Mouse (Mus musculus): ENCODE data around the gene Mpv17. TPM values are rescaled to one million over a fixed set of nuclear protein-coding genes. Genes with fewer than 3 reads are reported as not detected.

The Mpv17 gene
- total RNA-seq, 1 experiment from 2014 or later: 22.0 TPM

DNA sequence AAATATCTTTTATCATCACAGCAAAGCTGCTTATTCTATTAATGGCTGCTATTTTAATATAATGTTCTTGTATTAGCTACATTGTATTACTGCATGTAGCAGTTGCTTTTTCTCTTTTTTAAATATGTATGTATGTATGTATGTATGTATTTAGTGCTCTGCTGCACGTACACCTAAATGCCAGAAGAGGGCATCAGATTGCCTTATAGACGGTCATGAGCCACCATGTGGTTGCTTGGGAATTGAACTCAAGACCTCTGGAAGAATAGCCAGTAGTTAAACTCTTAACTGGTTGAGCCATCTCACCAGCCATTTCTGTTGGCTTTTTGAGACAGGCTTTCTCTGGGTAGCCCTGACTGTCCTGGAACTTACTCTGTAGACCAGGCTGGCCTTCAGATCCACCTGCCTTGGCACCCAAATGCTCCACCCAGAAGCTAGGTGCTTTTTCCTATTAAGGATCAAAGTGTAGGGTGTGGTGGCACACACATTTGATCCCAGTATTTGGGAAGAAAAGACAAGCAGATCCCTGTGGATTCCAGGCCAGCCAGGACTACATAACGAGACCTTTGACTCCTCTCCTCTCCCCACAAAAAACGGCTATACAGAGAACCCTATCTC lies 34.3 kb upstream of the Mpv17 start:
- no peak for ATAC-seq (replicated peaks; ENCODE audit: low read depth, poor library complexity, severe bottlenecking)

DNA sequence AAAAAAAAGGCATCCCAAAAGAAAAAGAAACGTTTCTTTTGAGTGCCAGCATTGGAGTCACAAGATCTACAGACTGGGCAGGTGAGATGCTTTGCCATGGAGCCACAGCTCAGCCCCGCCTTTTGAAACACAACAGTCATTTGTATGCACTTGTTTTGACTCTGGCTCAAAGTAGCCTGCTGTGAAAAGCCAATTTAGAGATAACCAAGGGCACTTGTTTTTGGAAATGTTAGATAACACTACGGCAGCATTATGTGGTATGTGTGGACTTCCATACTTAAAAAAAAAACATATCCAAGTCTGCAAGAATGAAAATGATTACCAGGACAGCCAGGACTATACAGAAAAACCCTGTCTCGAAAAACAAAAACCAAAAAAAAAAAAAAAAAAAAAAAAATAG lies 29.6 kb upstream of the Mpv17 start:
- ATAC-seq (replicated peaks; ENCODE audit: low read depth, poor library complexity, severe bottlenecking): no peak

DNA sequence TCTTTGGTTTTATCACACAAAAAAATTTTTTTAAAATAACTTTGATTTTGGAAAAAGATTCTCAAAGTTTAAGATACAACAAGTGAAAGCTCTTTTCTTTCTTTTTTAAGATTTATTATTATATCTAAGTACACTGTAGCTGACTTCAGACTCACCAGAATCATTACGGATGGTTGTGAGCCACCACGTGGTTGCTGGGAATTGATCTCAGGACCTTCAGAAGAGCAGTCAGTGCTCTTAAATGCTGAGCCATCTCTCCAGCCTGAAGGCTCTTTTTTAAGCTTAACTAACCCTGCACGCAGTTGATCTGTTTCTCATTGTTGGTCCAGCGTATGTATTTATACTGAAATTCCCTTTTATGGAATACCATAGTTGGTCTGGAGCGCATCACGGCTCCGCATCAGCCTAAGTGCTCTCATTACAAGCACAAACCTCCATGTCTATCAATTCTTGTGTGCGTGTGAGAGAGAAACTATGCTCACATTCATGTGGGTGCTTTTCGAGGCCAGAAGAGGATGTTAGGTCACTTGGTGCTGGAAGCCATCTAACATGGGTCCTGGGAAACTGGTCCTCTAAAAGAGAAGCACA lies 27.2 kb upstream of the Mpv17 start:
- no peak for ATAC-seq (replicated peaks; ENCODE audit: low read depth, poor library complexity, severe bottlenecking)

DNA sequence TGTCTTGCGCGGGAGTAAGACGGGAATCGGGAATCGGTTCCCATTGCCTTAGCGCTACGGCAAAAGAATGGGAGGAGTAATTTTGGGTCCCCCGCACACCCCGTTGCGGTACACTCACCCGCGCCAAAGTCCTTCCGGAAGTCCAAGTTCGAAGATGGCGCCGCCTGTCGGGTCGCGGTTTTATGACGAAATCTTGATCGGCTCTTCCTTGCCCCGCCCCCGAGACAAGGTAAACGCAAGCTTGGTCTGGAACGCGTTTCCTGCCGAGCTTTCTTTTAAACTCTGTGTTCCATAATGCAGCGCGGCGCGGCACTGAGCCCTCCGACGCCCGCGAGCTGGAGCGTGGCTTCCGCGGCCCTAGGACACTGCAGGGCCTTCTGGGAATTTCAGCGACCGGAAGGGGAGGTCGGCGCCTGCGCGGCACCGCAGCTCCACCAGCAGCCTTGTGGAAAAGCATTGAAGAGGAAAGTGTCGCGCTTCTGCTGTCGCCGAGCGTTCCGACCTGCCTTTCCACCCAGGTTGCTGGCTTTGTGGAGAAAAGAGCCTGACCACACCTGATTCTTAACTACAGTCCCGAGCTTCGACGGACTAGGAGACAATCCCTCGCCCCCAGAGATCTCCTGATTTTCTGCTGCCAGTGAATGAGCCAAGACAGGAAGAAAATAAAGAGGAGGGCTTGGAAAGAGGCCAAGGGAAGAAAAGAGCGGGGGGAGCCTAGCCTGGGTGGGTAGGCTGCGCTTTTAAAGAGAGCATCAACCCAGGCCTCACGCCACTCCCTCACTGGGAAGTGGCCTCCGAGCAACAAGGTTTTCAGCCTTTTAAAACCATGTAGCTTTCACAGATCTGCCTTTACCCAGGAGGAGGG lies 25.9 kb upstream of the Mpv17 start, which contains the start of the genes Gm29609 and Gtf3c2:
TSS of gene Gm29609 (minus strand) at position 146 of the 865 bp plus-strand sequence.
TSS of gene Gtf3c2 (minus strand) at position 379 of the 865 bp plus-strand sequence.
- ATAC-seq (replicated peaks; ENCODE audit: low read depth, poor library complexity, severe bottlenecking): peak; percentile 94

DNA sequence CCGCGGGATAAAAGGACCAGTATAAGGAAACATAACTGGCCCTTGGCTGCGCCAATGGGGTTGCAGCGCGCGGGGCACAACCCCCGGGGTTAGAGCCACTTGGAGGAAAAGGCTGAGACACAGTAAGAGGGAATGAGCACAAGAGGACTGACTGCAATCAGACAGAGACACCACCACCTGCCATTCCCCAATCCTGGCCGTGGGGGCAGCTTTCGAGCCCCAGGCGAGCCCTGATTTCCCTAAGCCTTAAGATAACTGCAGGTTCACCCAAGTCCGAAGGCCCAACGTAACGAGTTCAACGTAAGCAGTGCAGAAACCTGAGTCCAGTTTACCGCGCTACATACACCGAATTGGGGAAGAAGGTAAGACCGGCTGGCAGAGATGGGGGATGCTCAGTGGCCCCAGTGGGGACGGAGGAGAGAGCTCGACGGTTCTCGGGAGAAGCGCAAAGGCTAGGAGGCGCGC lies 25.3 kb upstream of the Mpv17 start:
- peak; percentile 40 for ATAC-seq (replicated peaks; ENCODE audit: low read depth, poor library complexity, severe bottlenecking)

DNA sequence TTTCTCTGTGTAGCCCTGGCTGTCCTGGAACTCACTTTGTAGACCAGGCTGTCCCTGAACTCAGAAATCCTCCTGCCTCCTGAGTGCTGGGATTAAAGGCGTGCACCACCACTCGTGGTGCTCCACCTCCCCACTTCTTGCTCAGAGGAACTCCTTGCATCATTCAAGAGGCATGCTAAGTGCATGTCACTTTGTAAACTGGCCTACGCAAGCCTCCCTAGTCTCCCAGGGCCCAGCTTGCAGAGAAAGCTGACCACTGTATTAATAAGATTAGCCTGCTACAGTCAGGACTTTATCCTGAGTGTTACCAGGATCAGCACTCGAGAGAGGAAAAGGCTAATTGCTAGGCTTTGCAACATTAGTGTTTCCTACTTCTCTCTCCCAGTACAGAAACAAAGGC lies 14.6 kb upstream of the Mpv17 start:
- no peak for ATAC-seq (replicated peaks; ENCODE audit: low read depth, poor library complexity, severe bottlenecking)

DNA sequence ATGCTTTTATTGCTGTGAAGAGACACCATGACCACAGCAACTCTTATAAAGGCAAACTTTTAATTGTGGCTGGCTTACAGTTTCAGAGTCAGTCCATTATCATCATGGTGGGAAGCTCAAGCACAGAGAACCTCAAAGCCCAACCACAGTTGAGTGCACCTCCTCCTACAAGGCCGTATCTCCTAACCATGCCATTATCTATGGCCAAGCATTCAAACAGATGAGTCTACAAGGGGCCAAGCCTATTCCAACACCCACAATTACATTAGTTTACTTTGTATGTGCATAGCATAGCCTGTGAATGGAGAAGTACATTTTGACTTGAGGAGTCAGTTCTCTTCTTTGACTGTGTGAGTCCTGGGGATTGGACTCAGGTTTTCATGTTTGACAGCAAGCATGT lies 10.8 kb upstream of the Mpv17 start:
- ATAC-seq (replicated peaks; ENCODE audit: low read depth, poor library complexity, severe bottlenecking): no peak

DNA sequence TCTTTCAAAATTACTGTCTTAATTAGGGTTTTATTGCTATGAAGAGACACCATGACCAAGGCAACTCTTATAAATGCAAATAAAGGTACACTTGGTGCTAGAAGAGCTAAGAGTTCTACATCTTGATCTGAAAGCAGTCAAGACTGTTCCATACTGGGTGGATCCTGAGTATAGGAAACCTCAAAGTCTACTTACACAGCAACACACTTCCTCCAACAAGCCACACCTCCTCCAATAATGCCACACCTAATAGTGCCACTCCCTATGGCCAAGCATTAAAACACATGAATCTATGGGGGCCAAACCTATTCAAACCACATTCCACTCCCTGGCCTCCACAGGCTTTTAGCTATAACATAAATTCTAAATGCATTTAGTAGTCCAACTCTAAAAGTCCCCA lies 8.4 kb upstream of the Mpv17 start:
- 0 out of 2 replicates have a peak, but pooled peaks have one; percentile 47 for ATAC-seq (replicated peaks; ENCODE audit: low read depth, poor library complexity, severe bottlenecking)

DNA sequence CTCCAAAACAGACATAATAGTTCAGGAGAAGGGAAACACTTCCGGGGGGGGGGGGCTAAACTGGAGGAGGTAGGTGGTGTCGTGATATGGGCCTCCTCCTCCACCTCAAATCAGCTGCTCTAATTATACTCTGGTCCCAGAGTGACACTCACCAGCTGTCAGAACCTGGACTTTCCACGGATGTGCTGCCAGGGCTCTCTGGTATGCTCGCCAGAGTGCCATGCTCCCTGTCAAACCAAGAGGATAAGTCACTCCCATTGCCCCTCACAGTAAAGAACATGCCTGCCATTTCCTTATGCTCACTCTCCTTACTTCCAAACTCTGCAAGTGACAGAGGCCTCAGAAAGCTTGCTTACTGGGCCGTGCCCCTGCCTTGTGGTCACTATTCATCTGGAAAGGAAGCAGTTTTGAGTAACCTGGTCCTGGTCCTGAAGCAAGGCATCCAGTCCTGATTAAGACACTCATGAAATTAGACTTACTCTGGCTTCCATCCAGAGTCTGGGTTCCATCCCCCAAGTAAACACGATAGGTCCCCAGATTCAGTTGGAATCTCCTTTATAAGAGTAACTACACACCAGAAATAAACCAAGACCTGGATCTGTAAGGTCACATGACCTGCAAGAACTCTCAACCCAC lies 417 bp downstream of the Mpv17 start:
- ATAC-seq (replicated peaks; ENCODE audit: low read depth, poor library complexity, severe bottlenecking): no peak

DNA sequence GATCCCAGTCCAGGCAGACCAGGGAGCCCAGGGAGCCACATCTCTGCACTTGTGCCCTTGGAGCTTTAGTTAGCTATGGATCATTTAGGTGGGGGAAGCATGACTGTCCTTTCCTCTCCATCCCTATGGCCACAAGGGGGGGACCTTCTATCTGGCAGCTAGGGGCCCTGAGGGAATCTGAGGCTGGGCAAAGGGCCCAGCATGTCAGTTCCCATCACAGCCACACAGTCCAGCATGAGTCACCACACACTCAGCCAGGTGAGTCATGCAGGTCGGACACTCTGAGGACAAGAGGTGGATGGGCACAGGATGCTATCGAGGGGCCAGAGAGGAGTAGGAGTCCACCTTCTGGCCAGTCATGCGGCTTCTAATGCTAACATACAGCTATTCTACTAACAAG lies 2.3 kb downstream of the Mpv17 start:
- ATAC-seq (replicated peaks; ENCODE audit: low read depth, poor library complexity, severe bottlenecking): no peak

DNA sequence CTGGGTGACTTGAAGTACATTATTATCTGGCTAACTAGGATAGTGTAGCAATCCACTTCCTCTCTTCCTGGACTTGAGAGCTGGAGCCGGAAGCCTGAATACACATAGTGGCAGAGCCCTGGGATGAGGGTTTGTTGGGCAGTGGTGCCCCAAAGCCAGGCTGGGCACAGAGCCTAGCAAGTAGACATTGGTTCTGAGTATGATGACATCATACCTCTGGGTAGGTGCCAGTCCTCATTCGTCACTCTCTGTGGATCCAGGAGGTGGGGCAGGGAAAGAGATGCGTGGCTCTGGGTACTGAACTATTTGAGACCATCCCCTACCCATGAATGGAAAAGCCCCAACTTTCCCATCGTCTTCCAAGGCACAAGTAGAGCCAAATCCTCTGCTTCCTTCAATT lies 4.3 kb downstream of the Mpv17 start:
- no peak for ATAC-seq (replicated peaks; ENCODE audit: low read depth, poor library complexity, severe bottlenecking)

DNA sequence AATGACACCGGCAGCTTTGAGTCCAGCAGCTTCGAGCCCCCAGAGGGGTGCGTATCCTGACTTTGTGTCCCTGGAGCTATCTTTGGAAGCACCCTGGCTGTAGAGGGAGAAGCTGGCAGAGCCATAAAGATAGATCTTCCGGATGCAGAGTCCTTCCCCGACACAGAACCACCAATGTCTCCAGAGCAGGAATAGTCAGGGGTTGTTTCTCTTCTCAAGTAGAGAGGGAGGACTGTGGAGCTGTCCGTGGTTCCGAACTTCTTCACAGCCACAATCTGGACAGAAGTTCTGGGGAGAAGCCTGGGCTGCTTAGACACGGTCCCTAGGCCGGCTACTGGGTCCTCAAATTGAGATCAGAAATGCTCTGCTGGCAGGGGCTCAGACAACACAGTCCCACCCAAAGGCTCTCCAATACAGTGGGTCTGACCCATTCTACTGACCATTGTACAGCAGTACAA lies 15.1 kb downstream of the Mpv17 start:
- ATAC-seq (replicated peaks; ENCODE audit: low read depth, poor library complexity, severe bottlenecking): no peak

DNA sequence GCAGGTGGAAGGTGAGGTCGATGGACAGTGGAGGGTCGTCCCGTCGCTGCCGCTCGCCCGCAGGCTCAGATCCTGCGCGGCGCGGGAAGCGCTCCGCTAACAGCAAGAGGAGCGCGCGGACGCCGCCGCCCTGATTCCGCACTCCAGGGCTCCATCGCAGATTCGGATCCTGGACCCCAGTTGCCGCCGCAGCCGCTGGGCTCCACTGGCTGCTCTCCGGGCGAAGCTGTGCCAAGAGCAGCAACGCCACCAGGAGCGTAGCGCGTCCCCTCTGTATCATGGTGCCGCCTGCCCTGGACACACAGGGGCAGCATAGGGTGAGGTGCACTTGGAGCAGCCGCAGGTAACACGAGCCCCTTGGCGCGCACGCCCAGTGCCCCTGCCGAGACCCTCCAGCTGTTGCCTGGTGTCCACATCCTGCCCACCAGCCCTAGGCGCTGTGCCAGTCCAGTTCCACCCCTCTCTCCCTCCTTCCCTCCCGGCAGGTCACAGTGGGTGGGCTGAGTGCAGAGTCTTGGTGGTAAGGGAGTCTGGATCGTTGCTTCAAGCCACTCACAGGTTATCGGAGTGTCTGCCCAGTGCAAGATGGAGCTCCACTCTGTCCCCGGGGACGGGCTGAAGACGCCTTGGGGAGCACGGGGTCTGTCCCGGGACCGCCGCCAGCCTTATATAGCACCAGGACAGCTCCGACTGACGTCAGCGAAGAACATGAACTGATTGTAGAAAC lies 15.6 kb downstream of the Mpv17 start, which contains the start of gene Ucn:
TSS of gene Ucn (minus strand) at position 589 of the 727 bp plus-strand sequence.
- peak; percentile 12; the same call in 1 of the 2 replicates for ATAC-seq (replicated peaks; ENCODE audit: low read depth, poor library complexity, severe bottlenecking)

DNA sequence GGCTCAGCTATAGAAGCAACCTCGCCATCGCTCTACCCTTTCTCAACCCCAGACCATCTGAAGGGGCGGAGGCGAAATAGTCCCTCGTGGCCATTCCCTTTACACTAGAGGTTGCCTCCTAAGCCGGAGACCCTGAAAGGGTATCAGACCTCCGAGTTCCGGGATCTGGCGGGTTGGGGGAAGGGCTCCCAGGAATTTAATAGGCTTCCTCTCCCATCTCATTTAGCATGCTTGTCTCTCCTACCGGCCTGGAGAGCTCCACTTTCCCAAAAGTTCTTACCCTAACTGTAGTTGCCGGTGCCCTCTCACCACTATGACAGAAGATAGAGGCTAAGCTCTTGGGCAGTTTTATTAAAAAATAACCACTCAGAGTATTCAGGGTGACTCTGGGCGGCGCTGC lies 16.4 kb downstream of the Mpv17 start:
- no peak for ATAC-seq (replicated peaks; ENCODE audit: low read depth, poor library complexity, severe bottlenecking)

DNA sequence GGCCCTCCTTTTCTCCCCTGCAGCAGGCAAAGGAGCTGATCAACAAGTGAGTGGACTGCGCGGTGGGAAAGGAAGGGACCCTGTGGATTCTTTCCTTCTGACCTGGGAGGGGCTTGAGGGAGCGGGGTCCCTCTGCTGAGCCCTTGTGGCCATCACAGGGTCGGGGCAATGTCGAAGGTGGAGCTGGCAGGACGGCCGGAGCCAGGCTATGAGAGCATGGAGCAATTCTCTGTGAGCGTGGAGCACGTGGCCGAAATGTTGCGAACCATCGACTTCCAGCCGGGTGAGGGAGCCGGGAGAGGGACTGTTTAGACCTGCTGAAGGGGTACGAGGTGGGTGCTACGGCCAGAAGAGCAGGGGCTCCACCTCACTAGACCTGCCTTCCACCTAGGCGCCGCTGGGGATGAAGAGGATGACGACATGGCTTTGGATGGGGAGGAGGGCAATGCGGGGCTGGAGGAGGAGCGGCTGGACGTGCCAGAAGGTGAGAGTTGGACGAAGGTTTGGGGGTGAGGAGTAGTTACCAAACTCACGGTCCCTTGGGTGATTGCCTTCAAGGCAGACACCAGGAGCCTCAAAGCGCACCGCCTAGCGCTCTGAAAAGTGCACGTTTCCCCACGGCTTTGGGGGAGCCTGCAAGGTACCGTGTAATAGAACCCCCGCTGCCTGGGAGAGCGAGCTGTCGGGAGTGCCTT lies 17.2 kb downstream of the Mpv17 start:
- no peak for ATAC-seq (replicated peaks; ENCODE audit: low read depth, poor library complexity, severe bottlenecking)

DNA sequence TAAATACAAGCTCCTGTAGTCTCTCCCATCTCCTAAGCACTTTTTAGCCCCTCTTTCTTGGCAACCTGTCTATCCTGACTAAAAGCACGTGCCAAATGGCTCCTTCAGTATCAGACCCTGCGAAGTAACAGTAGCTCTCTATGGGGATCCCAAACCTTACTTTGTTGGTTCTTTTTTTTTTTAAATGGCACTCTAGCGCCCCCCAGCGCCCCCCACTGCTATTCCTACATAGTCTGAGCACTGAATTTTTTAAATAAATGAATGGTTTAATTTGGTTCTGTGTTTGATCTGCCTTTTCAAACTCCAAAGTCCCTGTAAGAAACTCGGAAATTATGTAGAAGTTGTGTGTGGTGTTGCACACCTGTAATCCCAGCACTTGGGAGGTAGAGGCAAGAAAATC lies 28.0 kb downstream of the Mpv17 start:
- no peak for ATAC-seq (replicated peaks; ENCODE audit: low read depth, poor library complexity, severe bottlenecking)

DNA sequence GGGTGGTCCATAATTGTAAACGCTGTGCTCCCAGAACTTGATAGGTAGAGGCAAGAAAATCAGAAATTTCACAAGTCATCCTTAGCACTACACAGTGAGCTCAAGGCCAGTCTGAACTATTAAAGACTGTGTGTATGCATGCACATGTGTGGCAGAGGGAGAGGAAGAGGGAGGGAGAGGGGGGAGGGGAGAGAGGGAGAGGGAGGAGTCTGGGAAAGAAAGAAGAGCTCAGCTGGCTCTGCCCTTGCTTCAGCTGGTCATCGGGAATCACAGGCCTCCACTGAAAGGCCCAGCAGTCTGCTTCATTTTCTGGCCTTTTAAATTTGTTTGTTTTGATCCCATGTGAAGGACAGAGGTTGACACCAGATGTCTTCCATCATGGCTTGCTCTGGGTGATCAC lies 30.6 kb downstream of the Mpv17 start:
- no peak for ATAC-seq (replicated peaks; ENCODE audit: low read depth, poor library complexity, severe bottlenecking)

DNA sequence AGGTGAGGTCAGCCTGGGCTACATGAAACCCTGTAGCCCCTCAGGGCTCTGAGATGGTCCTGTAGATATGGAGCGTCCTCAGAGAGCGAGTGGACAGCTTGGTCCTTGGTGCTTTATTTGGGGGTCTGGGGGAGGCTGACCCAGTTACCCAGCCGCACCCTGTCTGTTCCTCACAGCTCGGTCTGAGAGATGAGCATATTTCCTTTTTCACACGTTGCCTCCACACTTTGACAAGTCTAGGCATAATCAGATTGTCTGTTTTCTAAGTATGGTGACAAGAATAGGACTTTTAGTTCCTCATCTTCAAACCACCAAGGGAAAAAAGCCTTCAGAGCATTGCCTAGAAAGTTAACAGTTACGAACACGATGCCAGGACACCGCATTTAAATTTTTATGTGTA lies 32.9 kb downstream of the Mpv17 start:
- no peak for ATAC-seq (replicated peaks; ENCODE audit: low read depth, poor library complexity, severe bottlenecking)

DNA sequence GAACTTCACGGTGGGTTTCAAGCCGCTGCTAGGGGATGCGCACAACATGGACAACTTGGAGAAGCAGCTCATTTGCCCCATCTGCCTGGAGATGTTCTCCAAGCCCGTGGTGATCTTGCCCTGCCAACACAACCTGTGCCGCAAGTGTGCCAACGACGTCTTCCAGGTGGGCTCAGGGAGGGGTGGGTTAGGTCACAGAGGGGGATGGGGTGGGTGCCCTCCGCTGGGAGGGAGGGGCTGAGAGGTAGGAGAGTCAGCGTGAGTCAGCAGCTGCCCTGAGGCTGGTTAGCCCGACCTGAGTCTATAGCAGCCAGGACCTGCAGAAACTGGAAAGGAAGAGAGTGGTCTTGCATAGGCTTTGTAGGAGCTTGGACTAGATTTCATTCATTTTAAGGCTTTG lies 37.1 kb downstream of the Mpv17 start:
- ATAC-seq (replicated peaks; ENCODE audit: low read depth, poor library complexity, severe bottlenecking): no peak
